Mouse (Mus musculus) thymus, adult 2 months (tissue): Measurements from ENCODE around the gene Snai3. TPM values are rescaled to one million over a fixed set of nuclear protein-coding genes. Genes with fewer than 3 reads are reported as not detected.
A peak's percentile ranks its signal among the peaks of the same experiment; 100 is the strongest.

Experiments
- DNase-seq: peaks from one replicate; pipeline ENCODE4 v3.0.0; 2021
- H3K27ac ChIP-seq: fragments of 200-500 bp; 2 replicates; pipeline ENCODE4 v1.5.1; 2012; ENCODE audit warnings: low read length, control low read depth; ENCODE audit not compliant: control insufficient read depth, insufficient read depth
- H3K27me3 ChIP-seq: fragments of 200-500 bp; 2 replicates; pipeline ENCODE4 v1.6.1; 2012; ENCODE audit warnings: mild to moderate bottlenecking, low read length, moderate library complexity, mixed read lengths; ENCODE audit not compliant: control insufficient read depth, insufficient read depth
- H3K36me3 ChIP-seq: fragments of 200-500 bp; 2 replicates; pipeline ENCODE4 v1.6.1; 2012; ENCODE audit warnings: mild to moderate bottlenecking, low read length, moderate library complexity; ENCODE audit not compliant: control insufficient read depth, insufficient read depth
- H3K4me1 ChIP-seq: fragments of 200-500 bp; replicated peaks from 2 replicates; pipeline ENCODE4 v1.6.1; 2012; ENCODE audit warnings: low read length; ENCODE audit not compliant: control insufficient read depth, insufficient read depth
- H3K4me3 ChIP-seq: fragments of 200-500 bp; 2 replicates; pipeline ENCODE4 v1.5.1; 2012; ENCODE audit warnings: mild to moderate bottlenecking, low read length, control low read depth, moderate library complexity; ENCODE audit not compliant: control insufficient read depth, insufficient read depth
- CTCF ChIP-seq: fragments of 200-500 bp; IDR thresholded peaks from 2 replicates; pipeline ENCODE4 v1.5.1; 2012; ENCODE audit warnings: mild to moderate bottlenecking, control low read depth, low read length, moderate library complexity, borderline replicate concordance; ENCODE audit not compliant: control insufficient read depth, poor library complexity, insufficient read depth; ENCODE audit errors: extremely low read depth
- POLR2A ChIP-seq: fragments of 200-500 bp; IDR thresholded peaks from 2 replicates; pipeline ENCODE4 v1.6.1; 2012; ENCODE audit warnings: mild to moderate bottlenecking, low read length, control low read depth, moderate library complexity; ENCODE audit not compliant: control insufficient read depth, poor library complexity, insufficient read depth; ENCODE audit errors: extremely low read depth
- WGBS: fragments of 180-500 bp; shearing (Covaris S2); methylation state at CpG from one replicate; pipeline ENCODE4 v1.1.7; 2018; 5-methylcytosine and 5-hydroxymethylcytosine counted together
- polyA plus RNA-seq: library from polyadenylated mRNA; depleted of rRNA; stranded (reverse); fragments of >200 nt; gene quantifications from 2 replicates; pipeline ENCODE4 v1.2.3, GENCODE M21; 2012

Gene Snai3
- polyA plus RNA-seq, 1 experiment, result 47.1 TPM

GRCm38 (mm10) chr8:122451161-122451703, 9.3 kb downstream of the Snai3 start:
- peaks cover 13% of the 10 kb centered on the region for H3K4me1 ChIP-seq
- DNase-seq, result no peak
- WGBS, result 90% methylated on average over 7 of the region's 7 CpGs
- no peaks in the 10 kb centered on the region for H3K36me3 ChIP-seq
- TF ChIP-seq POLR2A (no peak), CTCF (no peak)
- H3K27me3 ChIP-seq, result no peaks in the 10 kb centered on the region
- H3K4me3 ChIP-seq, result no peak overlapping the region
- no peak overlapping the region for H3K27ac ChIP-seq

- no peak for DNase-seq
- Histone ChIP-seq H3K27me3 (no peaks in the 10 kb centered on the region), H3K36me3 (no peaks in the 10 kb centered on the region), H3K4me1 (peaks cover 24% of the 10 kb centered on the region), H3K4me3 (no peak overlapping the region), H3K27ac (peak overlapping the region; percentile 17; the same call in 1 of the 2 replicates)
- 4% methylated on average over 3 of the region's 3 CpGs for WGBS
- TF ChIP-seq CTCF (no peak), POLR2A (no peak)
Measured at GRCm38 (mm10) chr8:122445203-122445602, 15.3 kb downstream of the Snai3 start.

GRCm38 (mm10) chr8:122444058-122444748, 16.3 kb downstream of the Snai3 start:
- TF ChIP-seq POLR2A (no peak), CTCF (no peak)
- Histone ChIP-seq H3K36me3 (no peaks in the 10 kb centered on the region), H3K4me1 (peaks cover 24% of the 10 kb centered on the region), H3K27me3 (no peaks in the 10 kb centered on the region), H3K4me3 (peak overlapping the region; percentile 73), H3K27ac (peak overlapping the region; percentile 61)
- WGBS, result 4% methylated on average over 19 of the region's 19 CpGs
- no peak for DNase-seq

- peak; percentile 97 for DNase-seq
- Histone ChIP-seq H3K4me1 (peaks cover 26% of the 10 kb centered on the region), H3K27ac (peak within 1 kb of the TSS; percentile 61), H3K36me3 (no peaks in the 10 kb centered on the region), H3K27me3 (no peaks in the 10 kb centered on the region), H3K4me3 (peak within 1 kb of the TSS; percentile 73)
- whole genome bisulfite sequencing, result under 1% methylated on average over 47 of the region's 47 CpGs
- TF ChIP-seq CTCF (0 out of 2 replicates have a peak, but pooled peaks have one; percentile 50), POLR2A (peak; percentile 78)
Measured at GRCm38 (mm10) chr8:122443262-122444006, 17.1 kb downstream of the Snai3 start, which contains the start of gene Mvd. TSS of gene Mvd (minus strand) at chr8:122443422.

- TF ChIP-seq POLR2A (no peak), CTCF (no peak)
- Histone ChIP-seq H3K4me1 (peaks cover 32% of the 10 kb centered on the region), H3K27me3 (no peaks in the 10 kb centered on the region)
Measured at GRCm38 (mm10) chr8:122442781-122443180, 17.8 kb downstream of the Snai3 start.

DNA sequence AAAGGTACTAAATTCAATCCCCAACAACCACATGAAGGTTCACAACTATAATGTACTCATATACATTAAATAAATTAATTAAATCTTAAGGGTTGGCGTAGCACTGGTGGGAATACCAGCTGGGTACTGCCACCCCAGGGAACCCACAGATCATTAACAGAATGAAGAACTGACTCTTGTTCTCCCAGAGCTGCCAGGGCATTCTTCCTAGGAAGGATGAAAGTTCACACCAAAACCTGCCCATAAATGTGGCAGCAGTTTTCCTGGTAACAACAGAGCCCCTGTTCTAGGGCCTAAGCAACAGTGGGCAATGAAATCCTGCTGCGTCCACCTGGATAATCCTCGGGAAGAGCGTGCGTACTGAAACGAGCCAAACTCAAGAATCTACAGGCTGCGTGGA, 18.2 kb downstream of the Snai3 start:
- Histone ChIP-seq H3K27me3 (no peaks in the 10 kb centered on the region), H3K27ac (no peak overlapping the region), H3K4me1 (peaks cover 36% of the 10 kb centered on the region), H3K4me3 (peak overlapping the region; percentile 59; the same call in 1 of the 2 replicates), H3K36me3 (no peaks in the 10 kb centered on the region)
- 68% methylated on average over 7 of the region's 7 CpGs for WGBS
- TF ChIP-seq POLR2A (no peak), CTCF (no peak)
- no peak for DNase-seq

More at GRCm38 (mm10) chr8:122442781-122443180, 17.8 kb downstream of the Snai3 start:
- peak overlapping the region; percentile 59 for H3K4me3 ChIP-seq
- no peak overlapping the region for H3K27ac ChIP-seq
- 4% methylated on average over 12 of the region's 12 CpGs for WGBS
- H3K36me3 ChIP-seq, result no peaks in the 10 kb centered on the region
- DNase-seq, result no peak
